8 mouse cellular contexts compared by ENCODE assay signal in the genomic region with DNA sequence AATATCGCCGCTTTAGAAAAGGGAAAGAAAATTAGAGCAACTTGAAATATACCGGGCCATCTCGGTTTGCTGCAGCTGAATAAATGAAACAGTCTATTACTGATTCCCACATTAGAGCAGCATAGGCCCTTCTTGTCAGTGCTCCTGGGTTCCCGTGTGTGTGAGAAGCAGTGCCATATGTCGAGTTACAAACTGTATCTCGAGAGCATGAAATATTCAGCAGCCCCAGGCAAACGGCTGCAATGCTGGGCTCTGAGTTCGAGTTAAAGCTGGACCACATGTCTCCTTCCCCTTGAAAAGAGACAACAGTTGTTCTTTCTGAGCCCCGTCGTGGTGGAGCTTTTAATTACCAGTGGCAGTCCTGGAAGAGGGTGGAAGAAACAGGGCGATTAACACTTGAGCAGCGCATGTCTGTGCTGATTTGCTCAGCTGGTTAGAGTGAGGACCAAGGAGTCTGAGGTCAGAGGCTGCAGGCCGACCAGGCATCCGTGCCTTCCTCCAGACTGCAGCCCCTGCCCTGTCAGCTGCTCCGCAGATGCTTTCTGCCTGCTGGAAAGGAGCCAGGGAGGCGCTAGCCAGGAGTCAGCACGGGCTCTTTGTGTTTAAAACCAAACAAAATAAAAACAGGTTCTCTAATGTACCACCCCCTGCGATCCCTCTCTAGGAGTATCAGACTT. TPM values are rescaled to one million over a fixed set of nuclear protein-coding genes. Genes with fewer than 3 reads are reported as not detected.
DNase-seq lines count a peak whose midpoint lies in the region; ATAC-seq lines count a peak whose summit lies in the region.

No protein-coding gene starts in this region.

- H3K9me3 ChIP-seq in hindbrain, embryonic 13.5 days: 0 out of 2 replicates have a peak, but pooled peaks cover 7% of the 10 kb centered on the region
- H3K9me3 ChIP-seq in midbrain, embryonic 13.5 days: peaks cover 8% of the 10 kb centered on the region; the same call in 1 of the 2 replicates

- no peaks in the 10 kb centered on the region for H3K36me3 ChIP-seq in hindbrain, embryonic 13.5 days
- no peaks in the 10 kb centered on the region for H3K36me3 ChIP-seq in midbrain, embryonic 13.5 days

- peak overlapping the region; percentile 26 for H3K4me2 ChIP-seq in hindbrain, embryonic 13.5 days
- 0 out of 2 replicates have a peak overlapping the region, but pooled peaks have one; percentile 20 for H3K4me2 ChIP-seq in midbrain, embryonic 13.5 days (replicated peaks)

- 0 out of 2 replicates have a peak, but pooled peaks cover 3% of the 10 kb centered on the region for H3K27me3 ChIP-seq in hindbrain, embryonic 13.5 days
- 0 out of 2 replicates have a peak, but pooled peaks cover 3% of the 10 kb centered on the region for H3K27me3 ChIP-seq in midbrain, embryonic 13.5 days

- ATAC-seq in hindbrain, embryonic 13.5 days (ENCODE audit: low FRiP score): peak; percentile 57
- peak; percentile 66 for ATAC-seq in midbrain, embryonic 13.5 days
- ATAC-seq in megakaryocyte-erythroid progenitor cell, adult 5-6 weeks (replicated peaks; ENCODE audit: low FRiP score, low TSS enrichment, poor library complexity, severe bottlenecking): no peak

- H3K4me1 ChIP-seq in hindbrain, embryonic 13.5 days (replicated peaks): peaks cover 22% of the 10 kb centered on the region
- H3K4me1 ChIP-seq in midbrain, embryonic 13.5 days (replicated peaks): peaks cover 21% of the 10 kb centered on the region

- no peak overlapping the region for H3K4me3 ChIP-seq in hindbrain, embryonic 13.5 days
- H3K4me3 ChIP-seq in midbrain, embryonic 13.5 days (replicated peaks): no peak overlapping the region

- H3K27ac ChIP-seq in hindbrain, embryonic 13.5 days: peak overlapping the region; percentile 67
- H3K27ac ChIP-seq in midbrain, embryonic 13.5 days: no peak overlapping the region

- 35% methylated on average over 19 of the region's 19 CpGs for WGBS in hindbrain, embryonic 13.5 days
- WGBS in midbrain, embryonic 13.5 days: 37% methylated on average over 19 of the region's 19 CpGs

- H3K9ac ChIP-seq in hindbrain, embryonic 13.5 days: 0 out of 2 replicates have a peak overlapping the region, but pooled peaks have one; percentile 24
- peak overlapping the region; percentile 28; the same call in 1 of the 2 replicates for H3K9ac ChIP-seq in midbrain, embryonic 13.5 days (replicated peaks)

- DNase-seq in adrenal gland, postnatal 14 days: peak; percentile 55
- DNase-seq in adrenal gland, postnatal 4 days (ENCODE audit: low spot score in 2 of 2): no peak
- DNase-seq in testis, postnatal 10 days (ENCODE audit: low spot score): peak; percentile 61
- no peak for DNase-seq in testis, postnatal 14 days (ENCODE audit: low spot score)
- DNase-seq in spleen, postnatal 14 days (ENCODE audit: low spot score in 2 of 2): no peak

RNA-seq across cellular contexts. Expression of gene Dctd, which starts 53.3 kb away (rescaled TPM):
- total RNA-seq in adrenal gland, postnatal 14 days (2021): 8.9 TPM in 2 replicates
- 10 to 100 TPM; 16.3 to 18.0 TPM for total RNA-seq in adrenal gland, postnatal 4 days (2021)
- polyA plus RNA-seq in hindbrain, embryonic 13.5 days (2015; fragmentation: Nextera tagmentation; extraction: Ambion mirVana): 8.4 and 9.0 TPM in 2 replicates
- polyA plus RNA-seq in midbrain, embryonic 13.5 days (2015; fragmentation: Nextera tagmentation; extraction: Ambion mirVana): 6.7 and 8.8 TPM in 2 replicates
- total RNA-seq in megakaryocyte-erythroid progenitor cell, adult 5-6 weeks (2014; fragmentation: Nextera tagmentation): 47.3 and 48.2 TPM in 2 replicates
- total RNA-seq in megakaryocyte-erythroid progenitor cell, adult 5-6 weeks (2017): 57.5 and 86.5 TPM in 2 replicates

Comparison
In these comparisons a context has a peak if more than half of its experiments do, and no peak if none do; other contexts are left out.
1. DNase-seq: peak in adrenal gland, postnatal 14 days (single experiment) and testis, postnatal 10 days (single experiment); none in adrenal gland, postnatal 4 days (0 of 2), testis, postnatal 14 days (single experiment) and spleen, postnatal 14 days (0 of 2).